Mouse (Mus musculus): ENCODE data around the gene 4922502D21Rik.

The 4922502D21Rik gene

DNA sequence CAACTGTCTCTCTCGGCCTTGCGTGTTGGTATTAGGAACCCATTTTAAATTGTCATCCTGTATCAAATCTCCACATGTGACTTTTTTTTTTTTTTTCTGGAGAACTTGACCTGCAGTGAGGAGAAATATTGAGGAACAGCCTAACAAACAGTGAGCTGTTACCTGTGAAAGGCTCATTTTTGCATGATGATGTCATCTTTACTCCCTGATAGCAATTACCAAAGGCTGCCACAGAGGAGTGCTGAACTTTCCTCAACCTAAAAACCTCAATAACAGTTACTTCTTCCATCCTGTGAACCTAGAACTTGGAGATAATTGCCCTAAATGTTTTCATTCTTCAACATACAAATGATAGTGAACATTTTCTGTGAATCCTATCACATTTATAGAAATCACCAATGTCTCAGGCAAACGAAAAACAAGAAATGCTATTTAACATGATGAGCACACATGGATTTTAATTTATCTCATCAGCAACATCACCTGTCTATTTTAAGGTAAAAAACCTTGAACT lies 16.9 kb downstream of the 4922502D21Rik start:
- in situ Hi-C loops (cut with MboI, MseI), result loop anchor here (5.0 kb wide), 1 partner anchor 47 kb away; no protein-coding TSS in a partner anchor

DNA sequence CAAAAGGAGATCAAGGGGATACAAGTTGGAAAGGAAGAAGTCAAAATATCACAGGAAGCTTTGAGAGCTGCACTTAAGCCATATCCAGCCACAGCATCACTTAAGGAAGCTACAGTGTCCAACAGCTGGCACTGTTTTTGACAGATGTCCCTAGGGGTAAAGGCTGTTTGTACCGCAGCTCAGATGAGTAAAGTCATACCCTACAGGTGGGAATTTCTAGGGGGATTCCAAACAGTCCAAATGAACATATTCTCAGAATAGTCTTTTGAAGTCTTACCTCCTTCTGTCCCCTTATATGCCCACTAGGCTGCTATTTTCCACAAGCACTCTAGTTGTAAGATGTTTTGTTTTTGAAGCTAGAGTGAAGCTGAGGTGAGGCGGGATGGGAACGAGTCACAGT lies 19.1 kb downstream of the 4922502D21Rik start:
- in situ Hi-C loops (cut with MboI, MseI), result no loop called here

GRCm38 (mm10) chr6:129304180-129304579 lies 27.4 kb downstream of the 4922502D21Rik start:
- in situ Hi-C loops (cut with MboI, MseI), result no loop called here

- in situ Hi-C loops (cut with MboI, MseI), result no loop called here
These were observed 42.9 kb downstream of the 4922502D21Rik start for GRCm38 (mm10) chr6:129288708-129289107.

DNA sequence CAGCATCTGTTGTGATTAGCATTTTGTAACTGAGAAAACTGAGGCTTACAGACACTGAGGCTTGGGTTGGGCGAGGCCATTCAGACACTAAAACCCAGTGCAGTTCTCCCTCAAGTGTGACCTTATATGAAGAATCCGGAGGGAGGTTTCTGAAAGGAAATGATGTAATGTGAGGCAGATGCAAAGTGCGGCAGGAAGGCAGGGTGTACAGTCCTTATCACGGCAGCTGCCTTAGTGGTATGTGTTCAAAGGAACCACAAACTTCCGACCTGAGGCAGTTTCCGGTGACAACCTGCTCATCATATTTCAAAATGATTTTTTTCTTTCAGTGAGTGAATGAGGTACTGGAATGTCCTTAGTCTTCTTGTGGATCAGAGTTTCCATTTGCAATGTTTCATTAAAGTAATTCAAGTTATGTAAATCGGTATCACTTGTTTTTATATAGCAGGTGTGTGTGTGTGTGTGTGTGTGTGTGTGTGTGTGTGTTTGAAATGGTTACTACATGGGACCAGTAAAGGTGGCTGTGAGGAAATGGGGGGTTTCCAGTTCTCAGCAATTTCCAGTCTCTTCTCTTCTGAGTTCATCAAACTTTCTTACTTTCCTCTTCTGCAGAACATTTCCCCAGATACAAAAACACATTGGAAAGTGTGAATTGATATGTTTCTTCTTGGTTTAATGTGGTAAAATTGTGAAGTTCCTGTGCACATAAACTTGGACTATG lies 47.1 kb downstream of the 4922502D21Rik start:
- in situ Hi-C loops (cut with MboI, MseI), result no loop called here

- in situ Hi-C loops (cut with MboI, MseI), result no loop called here
These were observed 48.3 kb downstream of the 4922502D21Rik start for GRCm38 (mm10) chr6:129283271-129283670.

DNA sequence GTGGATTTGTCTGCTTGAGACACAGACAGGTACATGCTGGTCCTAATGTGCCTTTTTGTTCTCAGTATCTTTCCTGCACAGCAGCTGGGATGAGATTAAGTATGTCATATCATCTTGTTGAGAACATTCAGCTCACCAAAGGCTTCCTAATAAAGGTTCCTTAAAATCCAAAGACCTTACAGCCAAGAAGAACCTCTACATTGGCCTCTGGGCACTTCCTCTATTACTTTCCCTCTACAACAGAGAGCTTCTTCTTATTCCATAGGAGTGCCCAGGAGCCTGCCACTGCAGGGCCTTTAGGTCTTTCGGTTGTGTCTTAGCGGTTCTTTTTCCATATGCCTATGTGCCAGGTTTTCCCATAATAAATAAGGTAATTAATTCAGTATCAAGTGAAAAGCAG lies 55.1 kb downstream of the 4922502D21Rik start:
- in situ Hi-C loops (cut with MboI, MseI), result no loop called here

GRCm38 (mm10) chr6:129275624-129276203 lies 55.9 kb downstream of the 4922502D21Rik start:
- in situ Hi-C loops (cut with MboI, MseI), result no loop called here

DNA sequence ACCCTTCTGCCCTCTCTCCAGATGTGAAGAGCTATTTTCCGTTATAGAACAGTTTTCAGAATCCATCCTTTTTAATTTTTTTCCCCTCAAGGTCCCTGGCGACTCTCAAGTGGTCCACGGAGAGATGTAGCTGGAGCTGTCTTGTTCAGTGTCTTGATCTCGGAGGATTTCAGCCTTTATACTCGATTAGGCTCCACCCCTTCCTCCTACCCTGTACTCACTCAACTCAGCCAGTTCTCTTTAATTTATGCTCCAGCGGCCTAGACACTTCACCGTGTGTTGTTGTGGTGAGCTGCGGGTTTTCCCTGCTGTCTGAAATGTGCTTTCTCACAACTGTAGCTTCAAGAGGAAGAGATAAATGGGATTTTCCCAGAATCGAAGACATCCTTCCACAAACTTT lies 56.4 kb downstream of the 4922502D21Rik start, which contains the start of gene Cd69:
Gene Cd69, minus strand, starts transcription at position 217 of the 400 bp plus-strand sequence.
- in situ Hi-C loops (cut with MboI, MseI), result no loop called here

DNA sequence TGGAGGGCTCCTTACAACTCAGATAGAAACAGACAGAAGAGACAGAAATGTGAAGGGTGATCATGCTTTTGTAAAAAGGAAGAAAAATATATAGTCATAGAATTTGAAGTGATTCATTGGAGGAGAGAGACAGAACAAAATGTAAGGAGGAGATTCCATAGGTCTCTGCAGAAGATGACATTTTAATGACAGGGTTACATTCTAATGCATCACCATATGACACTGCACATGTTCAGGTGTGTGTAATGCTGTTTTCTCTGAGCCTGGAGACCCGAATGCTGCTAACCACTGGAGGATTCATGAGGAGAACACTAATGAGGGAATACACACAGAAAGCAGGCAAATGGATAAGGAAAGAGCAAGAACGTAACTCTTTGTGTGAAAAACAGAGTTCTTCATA lies 57.1 kb downstream of the 4922502D21Rik start:
- in situ Hi-C loops (cut with MboI, MseI), result no loop called here

DNA sequence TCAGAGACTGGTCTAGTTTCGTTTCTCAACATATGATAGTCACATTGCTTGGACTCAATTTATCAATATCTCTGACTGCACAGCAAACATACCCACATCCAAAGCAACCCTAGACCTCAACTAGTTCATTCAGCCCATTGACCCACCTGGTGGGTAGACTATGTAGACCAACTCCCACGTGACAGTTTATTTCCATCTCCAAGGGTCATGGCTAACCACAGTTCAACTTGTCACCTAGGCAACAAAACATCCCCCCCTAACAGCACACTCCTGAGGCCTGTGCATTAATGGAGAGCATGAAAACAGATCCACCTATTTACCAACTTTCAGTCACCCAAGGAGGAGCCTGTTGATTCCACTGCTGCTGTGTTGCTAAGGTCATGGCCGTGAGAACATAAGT lies 57.9 kb downstream of the 4922502D21Rik start:
- in situ Hi-C loops (cut with MboI, MseI), result no loop called here
